Mouse (Mus musculus) midbrain, embryonic 16.5 days (tissue): ENCODE results near the gene Crisp1. TPM values are rescaled to one million over a fixed set of nuclear protein-coding genes. Genes with fewer than 3 reads are reported as not detected.

Experiments used
- ATAC-seq: fragments of 200-750 bp; cut with Nextera tagmentation; 2 replicates; pipeline ENCODE4 v1.8.0; 2017; ENCODE audit warnings: moderate TSS enrichment
- H3K27ac ChIP-seq: fragments of 300-500 bp; sonication (generic); 2 replicates; pipeline ENCODE4 v1.5.1; 2014; ENCODE audit warnings: mild to moderate bottlenecking, low read length, mixed read lengths
- H3K27me3 ChIP-seq: fragments of 300-500 bp; sonication (generic); 2 replicates; pipeline ENCODE4 v1.6.1; 2014; ENCODE audit warnings: low read depth, low read length, mixed read lengths; ENCODE audit not compliant: control insufficient read depth, insufficient read depth
- H3K36me3 ChIP-seq: fragments of 300-500 bp; sonication (generic); 2 replicates; pipeline ENCODE4 v1.6.1; 2014; ENCODE audit warnings: mild to moderate bottlenecking, low read length, moderate library complexity, mixed read lengths; ENCODE audit not compliant: control insufficient read depth, insufficient read depth
- H3K4me1 ChIP-seq: fragments of 300-500 bp; sonication (generic); 2 replicates; pipeline ENCODE4 v1.6.1; 2014; ENCODE audit warnings: mild to moderate bottlenecking, low read length, mixed read lengths; ENCODE audit not compliant: control insufficient read depth, insufficient read depth
- H3K4me2 ChIP-seq: fragments of 300-500 bp; sonication (generic); 2 replicates; pipeline ENCODE4 v1.6.1; 2014; ENCODE audit warnings: mild to moderate bottlenecking, low read length, mixed read lengths
- H3K4me3 ChIP-seq: fragments of 300-500 bp; sonication (generic); 2 replicates; pipeline ENCODE4 v1.5.1; 2014; ENCODE audit warnings: low read depth, mild to moderate bottlenecking, low read length, moderate library complexity, mixed read lengths
- H3K9ac ChIP-seq: fragments of 300-500 bp; sonication (generic); 2 replicates; pipeline ENCODE4 v1.6.1; 2014; ENCODE audit warnings: low read depth, low read length, mixed read lengths
- H3K9me3 ChIP-seq: fragments of 300-500 bp; sonication (generic); replicated peaks from 2 replicates; pipeline ENCODE4 v1.6.1; 2014; ENCODE audit warnings: mild to moderate bottlenecking, low read length, mixed read lengths; ENCODE audit not compliant: control insufficient read depth, poor library complexity, severe bottlenecking
- WGBS: fragments of 180-500 bp; shearing (Covaris S2); extraction: QIAGEN DNeasy Blood & Tissue Kit; methylation state at CpG from one replicate; pipeline ENCODE4 v1.1.7; 2014; 5-methylcytosine and 5-hydroxymethylcytosine counted together
- polyA plus RNA-seq: library from polyadenylated mRNA; unstranded; fragments of >200 nt; fragmentation: Nextera tagmentation; extraction: Ambion mirVana; gene quantifications from 2 replicates; pipeline ENCODE4 v1.2.1, GENCODE M21; 2015

The Crisp1 gene
- not detected in 2 replicates for polyA plus RNA-seq

DNA sequence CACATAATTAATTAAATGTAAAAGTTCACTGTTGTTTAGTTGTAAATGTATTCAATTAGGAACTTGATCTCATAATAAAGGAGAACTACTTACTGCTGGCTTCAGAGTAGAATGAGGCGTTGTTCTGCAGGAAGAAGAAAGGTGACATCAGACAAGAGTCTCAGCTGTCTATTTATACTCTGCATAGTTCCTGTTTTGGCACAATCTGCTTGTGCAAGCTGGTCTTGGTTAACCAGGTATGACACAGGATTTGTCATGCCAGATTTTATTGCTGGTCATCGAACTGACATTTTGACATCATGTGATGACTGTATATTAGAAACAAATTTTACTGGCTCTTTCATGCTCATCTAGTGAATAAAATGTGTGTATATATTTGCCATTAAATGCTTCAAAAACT lies at the start of gene Crisp1:
Crisp1 (minus strand) TSS at position 146 of the 400 bp plus-strand sequence.
- H3K36me3 ChIP-seq = no peaks in the 10 kb centered on the region
- ATAC-seq = no peak

DNA sequence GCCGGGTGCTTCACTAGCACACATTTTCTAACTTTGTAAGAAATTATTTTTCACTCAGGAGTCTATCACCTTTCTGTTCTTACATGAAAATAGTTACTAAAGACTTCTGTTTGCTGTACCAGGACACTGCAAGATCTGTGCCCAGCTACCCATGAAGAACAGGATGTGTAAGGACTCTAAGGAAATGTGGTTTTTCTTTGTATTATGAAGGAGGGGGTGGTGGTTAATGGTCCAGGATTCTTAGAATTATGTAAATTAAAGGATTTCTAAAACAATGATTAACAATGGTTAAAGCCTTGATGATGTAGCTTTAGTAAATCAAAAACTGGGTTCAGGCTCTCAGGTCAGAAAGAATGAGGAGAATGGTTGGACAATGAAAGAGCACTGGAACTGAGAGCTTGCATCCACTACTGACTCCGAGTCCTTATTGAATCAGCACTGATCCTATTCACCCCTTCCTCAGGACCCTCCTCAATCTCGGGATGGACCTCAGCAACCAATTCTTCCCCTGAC lies 23.5 kb upstream of the Crisp1 start:
- Histone ChIP-seq H3K4me3 (no peak overlapping the region), H3K36me3 (no peaks in the 10 kb centered on the region), H3K9ac (no peak overlapping the region), H3K4me2 (no peak overlapping the region), H3K27me3 (no peaks in the 10 kb centered on the region), H3K4me1 (no peaks in the 10 kb centered on the region), H3K9me3 (no peaks in the 10 kb centered on the region), H3K27ac (no peak overlapping the region)
- WGBS = 71% methylated on average over 3 of the region's 3 CpGs
- no peak for ATAC-seq

More for the DNA sequence above, at the start of gene Crisp1:
- Histone ChIP-seq H3K4me1 (no peaks in the 10 kb centered on the region), H3K4me3 (no peak within 1 kb of the TSS), H3K9me3 (no peaks in the 10 kb centered on the region), H3K27me3 (no peaks in the 10 kb centered on the region), H3K27ac (no peak within 1 kb of the TSS), H3K9ac (no peak within 1 kb of the TSS), H3K4me2 (no peak within 1 kb of the TSS)
- WGBS = 68% methylated on average over 2 of the region's 2 CpGs

- WGBS = 71% methylated on average over 2 of the region's 2 CpGs
- no peaks in the 10 kb centered on the region for H3K36me3 ChIP-seq
- no peaks in the 10 kb centered on the region for H3K4me1 ChIP-seq
- no peak for ATAC-seq
- no peaks in the 10 kb centered on the region for H3K27me3 ChIP-seq
- H3K4me2 ChIP-seq = no peak overlapping the region
- no peak overlapping the region for H3K27ac ChIP-seq
- no peaks in the 10 kb centered on the region for H3K9me3 ChIP-seq
- no peak overlapping the region for H3K4me3 ChIP-seq
- H3K9ac ChIP-seq = no peak overlapping the region
Measured at GRCm38 (mm10) chr17:40285435-40285834, 33.6 kb downstream of the Crisp1 start.

DNA sequence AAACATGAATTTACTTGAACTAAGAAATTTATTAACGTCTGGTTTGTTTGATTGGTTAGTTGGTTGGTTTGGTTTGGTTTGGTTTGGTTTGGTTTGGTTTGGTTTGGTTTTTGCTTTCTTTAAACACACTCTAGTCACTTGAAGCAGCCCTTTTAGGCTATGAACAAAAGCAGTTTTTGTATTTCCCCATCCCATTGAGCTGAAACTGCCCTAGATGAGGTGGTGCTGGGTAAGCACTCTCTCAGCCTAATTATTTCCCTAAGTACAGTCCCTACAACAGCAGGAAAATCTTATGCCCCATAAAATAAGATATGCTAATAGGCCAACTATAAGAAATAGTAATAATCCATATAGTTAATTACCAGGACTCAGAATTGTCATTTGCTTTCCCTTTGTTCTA lies 43.5 kb downstream of the Crisp1 start:
- ATAC-seq = no peak
- Histone ChIP-seq H3K4me2 (no peak overlapping the region), H3K36me3 (no peaks in the 10 kb centered on the region), H3K9me3 (no peaks in the 10 kb centered on the region), H3K9ac (no peak overlapping the region), H3K27ac (no peak overlapping the region), H3K4me1 (no peaks in the 10 kb centered on the region), H3K4me3 (no peak overlapping the region), H3K27me3 (no peaks in the 10 kb centered on the region)
- WGBS = 63% methylated on average over 1 of the region's 1 CpGs

DNA sequence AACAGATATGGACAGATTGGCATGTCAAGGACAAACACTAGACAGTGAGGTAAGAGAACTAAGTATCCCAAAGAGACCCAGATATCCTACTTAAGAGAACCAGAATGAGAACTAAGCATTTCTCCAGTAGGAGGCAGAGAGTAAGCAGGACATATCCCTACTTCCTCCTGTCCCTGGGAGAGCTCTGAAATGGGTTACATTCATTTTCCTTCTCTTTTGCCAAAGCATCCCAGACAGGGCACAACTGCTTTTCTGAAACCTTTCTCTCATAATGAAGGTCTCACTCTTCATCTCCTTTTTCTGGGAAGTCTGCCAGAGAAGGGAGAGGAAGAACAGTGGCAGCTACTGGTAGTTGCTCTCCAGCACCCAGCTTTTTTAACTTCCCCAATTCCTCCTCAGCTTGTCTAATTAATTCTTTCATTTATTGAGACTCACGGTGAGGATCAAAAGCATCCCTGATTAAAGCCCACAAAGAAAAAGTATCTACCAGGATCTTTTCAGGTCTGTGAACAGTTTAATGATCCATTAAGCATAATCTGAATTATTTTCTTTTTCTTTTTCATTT lies 44.0 kb downstream of the Crisp1 start:
- no peak overlapping the region for H3K4me2 ChIP-seq
- 4% methylated on average over 1 of the region's 1 CpGs for WGBS

GRCm38 (mm10) chr17:40252487-40252886 lies 66.5 kb downstream of the Crisp1 start:
- H3K27ac ChIP-seq = no peak overlapping the region
- 87% methylated on average over 1 of the region's 1 CpGs for WGBS
- no peaks in the 10 kb centered on the region for H3K9me3 ChIP-seq

More for the DNA sequence above, 44.0 kb downstream of the Crisp1 start:
- Histone ChIP-seq H3K4me1 (no peaks in the 10 kb centered on the region), H3K9me3 (no peaks in the 10 kb centered on the region), H3K27ac (no peak overlapping the region), H3K27me3 (no peaks in the 10 kb centered on the region), H3K4me3 (no peak overlapping the region), H3K9ac (no peak overlapping the region), H3K36me3 (no peaks in the 10 kb centered on the region)
- ATAC-seq = no peak

More at GRCm38 (mm10) chr17:40252487-40252886, 66.5 kb downstream of the Crisp1 start:
- no peak for ATAC-seq
- Histone ChIP-seq H3K9ac (no peak overlapping the region), H3K36me3 (no peaks in the 10 kb centered on the region), H3K4me2 (no peak overlapping the region), H3K4me3 (no peak overlapping the region), H3K4me1 (no peaks in the 10 kb centered on the region), H3K27me3 (no peaks in the 10 kb centered on the region)

Other genes with a start within 250 kb of the Crisp1 start
- gene AC192777.2, start 223.8 kb downstream of the Crisp1 start, polyA plus RNA-seq = not detected in 2 replicates
- not detected in 2 replicates for gene Pgk2, start 110.6 kb downstream of the Crisp1 start, polyA plus RNA-seq
- gene Crisp3, start 76.9 kb downstream of the Crisp1 start, polyA plus RNA-seq = not detected in 2 replicates
- gene Esp8, start 200.8 kb upstream of the Crisp1 start, polyA plus RNA-seq = not detected in 2 replicates
- gene Esp6, start 242.3 kb upstream of the Crisp1 start, polyA plus RNA-seq = not detected in 2 replicates